Mouse (Mus musculus) cerebellum, adult 2 months (tissue): ENCODE results near the gene Cdc42se2. TPM values are rescaled to one million over a fixed set of nuclear protein-coding genes. Genes with fewer than 3 reads are reported as not detected.
A peak's percentile ranks its signal among the peaks of the same experiment; 100 is the strongest.

ENCODE experiments used
- DNase-seq, 2 experiments: peaks; one replicate each; pipeline ENCODE4 v3.0.0; 2021
- H3K27ac ChIP-seq: fragments of 200-500 bp; 2 replicates; pipeline ENCODE4 v1.5.1; 2012; ENCODE audit warnings: low read length, control low read depth, inconsistent platforms; ENCODE audit not compliant: insufficient read depth
- H3K27me3 ChIP-seq: fragments of 200-500 bp; 2 replicates; pipeline ENCODE4 v1.6.1; 2012; ENCODE audit warnings: inconsistent platforms, mild to moderate bottlenecking, low read length, moderate library complexity; ENCODE audit not compliant: control insufficient read depth, insufficient read depth
- H3K4me1 ChIP-seq: fragments of 200-500 bp; 2 replicates; pipeline ENCODE4 v1.6.1; 2011; ENCODE audit warnings: low read length; ENCODE audit not compliant: control insufficient read depth, insufficient read depth
- H3K4me3 ChIP-seq: fragments of 200-500 bp; replicated peaks from 2 replicates; pipeline ENCODE3; 2011; ENCODE audit warnings: mild to moderate bottlenecking, low read depth, low read length, control low read depth; ENCODE audit not compliant: insufficient read depth
- CTCF ChIP-seq: fragments of 200-500 bp; IDR thresholded peaks from 2 replicates; pipeline ENCODE4 v1.5.1; 2011; ENCODE audit warnings: low read depth, mild to moderate bottlenecking, control low read depth, low read length, moderate library complexity, borderline replicate concordance; ENCODE audit not compliant: insufficient read depth
- POLR2A ChIP-seq: fragments of 200-500 bp; IDR thresholded peaks from 2 replicates; pipeline ENCODE4 v1.6.1; 2011; ENCODE audit warnings: low read length, control low read depth, borderline replicate concordance; ENCODE audit not compliant: insufficient read depth
- WGBS: fragments of 180-500 bp; shearing (Covaris S2); methylation state at CpG from one replicate; pipeline ENCODE4 v1.1.7; 2018; 5-methylcytosine and 5-hydroxymethylcytosine counted together
- polyA plus RNA-seq: library from polyadenylated mRNA; depleted of rRNA; stranded (reverse); fragments of >200 nt; gene quantifications from 2 replicates; pipeline ENCODE4 v1.2.3, GENCODE M21; 2012; rRNA removed

Gene Cdc42se2
- 60.8 and 61.5 TPM in 2 replicates for polyA plus RNA-seq

DNA sequence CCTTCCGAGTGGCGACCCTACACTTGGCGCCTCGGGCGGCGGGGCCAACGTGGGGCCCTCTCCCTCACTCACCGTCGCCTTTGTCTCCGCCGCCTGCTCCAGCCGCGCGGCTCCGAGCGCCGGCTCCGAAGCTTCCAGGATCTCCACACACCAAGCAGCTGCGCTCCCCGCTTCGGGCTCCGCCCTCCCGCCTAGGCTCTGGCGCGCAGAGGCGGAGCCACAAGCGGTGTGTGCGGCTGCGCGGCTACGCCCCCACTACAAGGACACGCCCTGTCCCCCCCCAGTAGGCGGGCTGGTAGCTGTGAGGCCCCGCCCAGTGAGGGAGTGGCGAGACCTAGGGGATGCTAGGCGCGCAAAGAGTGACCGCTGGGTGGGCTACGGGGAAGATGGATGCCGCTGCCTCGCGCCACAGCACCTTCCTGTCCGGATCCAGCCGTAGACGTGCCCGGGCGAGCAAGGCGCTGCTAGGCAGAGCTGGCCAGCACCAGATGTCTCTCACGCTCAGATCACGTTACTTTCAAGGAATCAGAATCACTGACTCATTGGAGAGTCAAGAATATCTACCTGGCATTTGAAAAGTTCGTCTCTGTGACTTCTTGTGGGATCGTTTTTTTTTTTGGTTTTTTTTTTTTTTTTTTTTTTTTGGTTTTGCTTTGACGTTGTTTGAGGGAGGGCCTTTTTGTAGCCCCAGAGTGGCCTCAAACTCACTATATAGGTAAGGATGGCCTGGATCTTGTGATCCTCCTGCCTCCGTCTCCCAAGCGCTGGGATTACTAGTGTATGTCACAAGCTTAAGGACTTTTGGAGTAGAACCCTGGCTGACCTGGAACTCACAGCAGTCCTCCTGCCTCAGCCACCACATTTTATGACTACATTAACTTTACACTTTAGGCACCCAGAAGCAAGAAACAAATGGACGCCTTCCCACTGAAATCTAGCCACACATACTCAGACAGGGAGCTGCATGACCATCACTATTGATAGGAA lies at the start of gene Cdc42se2:
Gene Cdc42se2, minus strand, starts transcription at position 188 of the 987 bp plus-strand sequence.
- Histone ChIP-seq H3K27me3 (no peaks in the 10 kb centered on the region), H3K27ac (peak within 1 kb of the TSS; percentile 42), H3K4me1 (no peaks in the 10 kb centered on the region), H3K4me3 (peak within 1 kb of the TSS; percentile 73)
- peak; percentile 95 to 96 for DNase-seq
- TF ChIP-seq CTCF (no peak), POLR2A (peak; percentile 76; the same call in 1 of the 2 replicates)
- WGBS, result 3% methylated on average over 56 of the region's 56 CpGs

- no peak for TF ChIP-seq POLR2A
- TF ChIP-seq CTCF, result no peak
- peak; percentile 53 to 62 for DNase-seq
- H3K4me1 ChIP-seq, result no peaks in the 10 kb centered on the region
- WGBS, result 18% methylated on average over 9 of the region's 9 CpGs
- H3K27ac ChIP-seq, result no peak overlapping the region
- no peaks in the 10 kb centered on the region for H3K27me3 ChIP-seq
- H3K4me3 ChIP-seq, result no peak overlapping the region
Measured at GRCm38 (mm10) chr11:54836106-54836505, 48.6 kb upstream of the Cdc42se2 start.

DNA sequence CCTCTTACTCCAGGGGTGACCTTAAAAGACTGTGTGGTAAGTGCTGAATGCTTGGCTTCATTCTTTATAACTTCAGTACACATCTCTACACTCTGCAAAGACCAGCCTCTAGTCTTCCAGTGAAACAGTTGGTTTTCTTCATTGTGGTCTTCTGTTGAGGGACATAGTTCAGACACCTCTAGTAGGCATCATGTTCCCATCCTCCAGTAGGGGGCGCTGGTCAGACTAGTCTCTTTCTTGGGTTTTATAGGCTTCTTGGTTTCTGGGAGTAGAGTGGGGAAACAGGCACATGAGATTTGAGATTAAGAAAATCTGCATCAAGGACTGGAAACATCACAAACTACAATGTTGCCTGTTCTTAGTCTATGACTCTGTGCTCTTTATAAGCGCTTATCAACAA lies 47.1 kb upstream of the Cdc42se2 start:
- 64% methylated on average over 2 of the region's 2 CpGs for WGBS
- Histone ChIP-seq H3K27ac (no peak overlapping the region), H3K27me3 (no peaks in the 10 kb centered on the region), H3K4me3 (no peak overlapping the region), H3K4me1 (no peaks in the 10 kb centered on the region)
- no peak for TF ChIP-seq POLR2A
- no peak; the same call in 1 of the 2 replicates for TF ChIP-seq CTCF
- no peak for DNase-seq

DNA sequence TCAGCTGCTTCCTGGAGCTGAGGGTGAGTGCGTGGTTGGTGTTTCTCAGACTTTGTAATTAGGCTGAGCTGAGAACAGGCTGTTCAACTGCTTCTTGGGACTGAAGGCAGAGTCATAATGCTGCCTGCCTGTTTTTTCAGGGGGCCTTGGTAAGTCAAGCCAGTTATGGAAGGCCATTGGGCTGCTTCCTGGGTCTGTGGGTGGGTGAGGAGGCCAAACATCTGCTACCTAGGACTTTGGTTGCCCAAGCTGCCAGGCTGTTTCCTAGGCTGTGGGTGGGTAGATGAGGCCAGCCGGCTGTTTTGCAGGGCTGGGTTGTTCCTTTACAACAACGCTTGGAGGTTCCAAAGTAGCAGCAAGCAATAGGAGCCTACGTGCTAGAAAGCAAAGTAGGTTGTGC lies 46.4 kb upstream of the Cdc42se2 start:
- no peak overlapping the region for H3K4me3 ChIP-seq
- 68% methylated on average over 4 of the region's 4 CpGs for WGBS
- DNase-seq, result no peak
- no peak overlapping the region for H3K27ac ChIP-seq
- H3K4me1 ChIP-seq, result no peaks in the 10 kb centered on the region
- no peaks in the 10 kb centered on the region for H3K27me3 ChIP-seq
- TF ChIP-seq CTCF (no peak), POLR2A (no peak)

- TF ChIP-seq CTCF (no peak), POLR2A (no peak)
- WGBS, result 94% methylated on average over 8 of the region's 8 CpGs
- no peak overlapping the region for H3K27ac ChIP-seq
Measured at GRCm38 (mm10) chr11:54826819-54827218, 39.3 kb upstream of the Cdc42se2 start.

DNA sequence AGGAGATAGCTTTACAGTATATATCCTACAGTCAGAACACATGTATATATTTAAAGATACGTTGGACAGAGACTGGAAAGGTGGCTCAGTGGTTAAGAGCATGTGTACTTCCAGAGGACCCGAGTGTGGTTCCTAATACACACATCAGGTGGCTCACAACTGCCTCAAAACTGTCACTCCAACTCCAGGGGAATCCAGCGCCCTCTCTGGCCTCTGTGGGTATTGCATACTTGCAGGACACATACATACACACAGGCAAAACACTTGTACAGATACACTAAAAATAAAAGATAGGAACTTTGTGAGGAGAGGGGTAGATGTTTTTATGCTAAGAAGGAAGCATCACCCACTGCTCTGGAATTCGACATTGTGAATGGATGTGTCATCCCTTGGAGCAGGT lies 38.3 kb upstream of the Cdc42se2 start:
- Histone ChIP-seq H3K4me1 (no peaks in the 10 kb centered on the region), H3K27ac (no peak overlapping the region), H3K4me3 (no peak overlapping the region), H3K27me3 (no peaks in the 10 kb centered on the region)
- WGBS, result 83% methylated on average over 4 of the region's 4 CpGs
- TF ChIP-seq POLR2A (no peak), CTCF (no peak)
- DNase-seq, result no peak

More at GRCm38 (mm10) chr11:54826819-54827218, 39.3 kb upstream of the Cdc42se2 start:
- DNase-seq, result no peak
- H3K4me3 ChIP-seq, result no peak overlapping the region
- H3K27me3 ChIP-seq, result no peaks in the 10 kb centered on the region
- no peaks in the 10 kb centered on the region for H3K4me1 ChIP-seq

DNA sequence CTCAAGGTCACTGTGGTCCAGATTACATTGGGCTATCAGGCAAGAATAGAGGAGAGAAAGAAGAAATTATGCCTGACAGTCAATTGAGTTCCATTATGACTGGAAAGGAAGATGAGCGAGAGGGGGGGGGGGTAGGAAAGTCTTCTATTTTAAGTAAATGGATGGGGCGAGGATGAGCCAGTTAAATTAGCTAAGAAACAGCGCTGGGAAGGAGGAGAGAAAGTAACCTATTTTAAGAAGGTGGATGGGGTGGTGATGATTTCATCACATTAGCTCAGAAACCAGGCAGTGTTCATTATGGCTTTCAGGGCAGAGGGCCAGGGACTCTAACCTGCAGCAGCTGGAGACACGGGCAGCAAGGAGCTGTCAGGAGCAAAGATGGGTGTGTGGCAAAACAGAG lies 36.0 kb upstream of the Cdc42se2 start:
- H3K27me3 ChIP-seq, result no peaks in the 10 kb centered on the region
- WGBS, result 85% methylated on average over 4 of the region's 4 CpGs
- H3K27ac ChIP-seq, result no peak overlapping the region
- no peak for DNase-seq
- H3K4me1 ChIP-seq, result no peaks in the 10 kb centered on the region
- H3K4me3 ChIP-seq, result no peak overlapping the region
- TF ChIP-seq CTCF (no peak), POLR2A (no peak)

DNA sequence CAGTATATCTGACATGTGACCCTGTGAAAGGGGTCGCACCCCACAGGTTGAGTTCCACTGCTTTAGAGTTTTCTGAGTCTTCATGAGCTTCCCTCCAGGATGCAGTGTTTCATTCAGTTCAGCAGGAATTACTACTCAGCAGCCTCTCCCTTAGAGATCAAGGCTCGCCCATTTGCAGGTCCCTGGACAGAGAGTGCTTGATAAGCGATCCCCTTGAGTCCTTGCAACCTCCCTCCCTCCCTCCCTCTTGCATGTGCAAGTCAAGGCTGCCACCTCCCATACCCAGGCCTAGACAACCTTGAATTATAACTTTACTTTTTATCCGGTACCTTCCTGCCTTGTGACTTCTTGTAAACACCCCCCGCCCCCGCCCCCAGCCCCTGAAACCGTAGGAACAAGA lies 32.0 kb upstream of the Cdc42se2 start:
- no peak for TF ChIP-seq POLR2A
- no peak for TF ChIP-seq CTCF
- WGBS, result 91% methylated on average over 7 of the region's 7 CpGs
- no peak for DNase-seq
- no peak overlapping the region for H3K27ac ChIP-seq
- no peaks in the 10 kb centered on the region for H3K4me1 ChIP-seq
- H3K27me3 ChIP-seq, result no peaks in the 10 kb centered on the region
- no peak overlapping the region for H3K4me3 ChIP-seq
